Mouse (Mus musculus): ENCODE measurements around the gene Nck2.

- TF ChIP-seq POLR2A (IDR thresholded peaks at IDR 0.05; ENCODE audit: borderline replicate concordance, extremely low read depth, insufficient read depth, insufficient read length, poor library complexity, severe bottlenecking) (no peak), CTCF (IDR thresholded peaks at IDR 0.05; ENCODE audit: borderline replicate concordance, extremely low read depth, insufficient read depth, insufficient read length) (no peak)
Observed at GRCm38 (mm10) chr1:43439261-43439660, 5.1 kb upstream of the Nck2 start.
